Mouse (Mus musculus) spleen, postnatal 14 days (tissue): ENCODE data around the gene Lag3.

ENCODE experiments used
- DNase-seq, 2 experiments: peaks; one replicate each; pipeline ENCODE4 v3.0.0; 2021 to 2022; ENCODE audit warnings: low spot score in 2 of 2

Gene Lag3

GRCm38 (mm10) chr6:124911533-124912218 is at the start of gene Lag3:
Gene Lag3, minus strand, starts transcription at chr6:124911705.
- no peak for DNase-seq

GRCm38 (mm10) chr6:124961021-124961420 is 49.5 kb upstream of the Lag3 start:
- no peak for DNase-seq

- no peak for DNase-seq
Measured at GRCm38 (mm10) chr6:124959960-124960359, 48.5 kb upstream of the Lag3 start.

- no peak for DNase-seq
Measured at GRCm38 (mm10) chr6:124958127-124958526, 46.6 kb upstream of the Lag3 start.

- no peak for DNase-seq
Measured at GRCm38 (mm10) chr6:124955212-124955611, 43.7 kb upstream of the Lag3 start.

GRCm38 (mm10) chr6:124953991-124954715 is 42.6 kb upstream of the Lag3 start:
- DNase-seq, result no peak

- no peak for DNase-seq
Measured at GRCm38 (mm10) chr6:124943526-124943925, 32.0 kb upstream of the Lag3 start.

- no peak for DNase-seq
Measured at GRCm38 (mm10) chr6:124941679-124942078, 30.2 kb upstream of the Lag3 start.

- DNase-seq, result no peak
Measured at GRCm38 (mm10) chr6:124938554-124938953, 27.0 kb upstream of the Lag3 start.

GRCm38 (mm10) chr6:124937493-124937892 is 26.0 kb upstream of the Lag3 start:
- DNase-seq, result no peak

- no peak for DNase-seq
Measured at GRCm38 (mm10) chr6:124936681-124937080, 25.2 kb upstream of the Lag3 start.

GRCm38 (mm10) chr6:124934670-124935069 is 23.2 kb upstream of the Lag3 start:
- no peak for DNase-seq

GRCm38 (mm10) chr6:124933127-124933526 is 21.6 kb upstream of the Lag3 start:
- DNase-seq, result no peak

GRCm38 (mm10) chr6:124932314-124932695 is 20.8 kb upstream of the Lag3 start:
- no peak for DNase-seq

GRCm38 (mm10) chr6:124931525-124932313 is 20.2 kb upstream of the Lag3 start:
- no peak for DNase-seq

- peak; percentile 97 to 99 for DNase-seq
Measured at GRCm38 (mm10) chr6:124930754-124931524, 19.4 kb upstream of the Lag3 start, which contains the start of gene Mlf2. Gene Mlf2, plus strand, starts transcription at chr6:124931386.

GRCm38 (mm10) chr6:124930231-124930630 is 18.7 kb upstream of the Lag3 start:
- no peak for DNase-seq

GRCm38 (mm10) chr6:124925941-124926340 is 14.4 kb upstream of the Lag3 start:
- DNase-seq, result no peak

GRCm38 (mm10) chr6:124925173-124925793 is 13.8 kb upstream of the Lag3 start:
- no peak for DNase-seq

GRCm38 (mm10) chr6:124921539-124921938 is 10.0 kb upstream of the Lag3 start:
- DNase-seq, result no peak
